Mouse (Mus musculus) forebrain, embryonic 16.5 days (tissue): ENCODE data around the gene Slc6a21. TPM values are rescaled to one million over a fixed set of nuclear protein-coding genes. Genes with fewer than 3 reads are reported as not detected.

Source experiments
- ATAC-seq: fragments of 200-750 bp; cut with Nextera tagmentation; 2 replicates; pipeline ENCODE4 v1.8.0; 2017; ENCODE audit warnings: mild to moderate bottlenecking, moderate library complexity
- H3K27ac ChIP-seq: fragments of 300-500 bp; sonication (generic); 2 replicates; pipeline ENCODE4 v1.5.1; 2014; ENCODE audit warnings: low read length, control low read depth
- H3K27me3 ChIP-seq: fragments of 300-500 bp; sonication (generic); replicated peaks from 2 replicates; pipeline ENCODE4 v1.6.1; 2014; ENCODE audit warnings: low read length; ENCODE audit not compliant: control insufficient read depth, insufficient read depth
- H3K36me3 ChIP-seq: fragments of 300-500 bp; sonication (generic); 2 replicates; pipeline ENCODE4 v1.6.1; 2014; ENCODE audit not compliant: control insufficient read depth, insufficient read depth
- H3K4me1 ChIP-seq: fragments of 300-500 bp; sonication (generic); replicated peaks from 2 replicates; pipeline ENCODE4 v1.6.1; 2014; ENCODE audit warnings: low read length; ENCODE audit not compliant: control insufficient read depth, insufficient read depth
- H3K4me2 ChIP-seq: fragments of 300-500 bp; sonication (generic); 2 replicates; pipeline ENCODE4 v1.6.1; 2014; ENCODE audit warnings: mild to moderate bottlenecking, low read length, control low read depth
- H3K4me3 ChIP-seq: fragments of 300-500 bp; sonication (generic); replicated peaks from 2 replicates; pipeline ENCODE4 v1.5.1; 2014; ENCODE audit warnings: mild to moderate bottlenecking, low read length, control low read depth
- H3K9ac ChIP-seq: fragments of 300-500 bp; sonication (generic); replicated peaks from 2 replicates; pipeline ENCODE4 v1.6.1; 2014; ENCODE audit warnings: low read depth, low read length, control low read depth
- H3K9me3 ChIP-seq: fragments of 300-500 bp; sonication (generic); 2 replicates; pipeline ENCODE4 v1.6.1; 2016; ENCODE audit warnings: low read length; ENCODE audit not compliant: control insufficient read depth
- WGBS: fragments of 180-500 bp; shearing (Covaris S2); extraction: QIAGEN DNeasy Blood & Tissue Kit; methylation state at CpG from one replicate; pipeline ENCODE4 v1.1.7; 2014; 5-methylcytosine and 5-hydroxymethylcytosine counted together
- polyA plus RNA-seq: library from polyadenylated mRNA; unstranded; fragments of >200 nt; fragmentation: Nextera tagmentation; extraction: Ambion mirVana; gene quantifications from 2 replicates; pipeline ENCODE4 v1.2.1, GENCODE M21; 2015

The Slc6a21 gene
- polyA plus RNA-seq, 1 experiment from 2014 or later = not detected

DNA sequence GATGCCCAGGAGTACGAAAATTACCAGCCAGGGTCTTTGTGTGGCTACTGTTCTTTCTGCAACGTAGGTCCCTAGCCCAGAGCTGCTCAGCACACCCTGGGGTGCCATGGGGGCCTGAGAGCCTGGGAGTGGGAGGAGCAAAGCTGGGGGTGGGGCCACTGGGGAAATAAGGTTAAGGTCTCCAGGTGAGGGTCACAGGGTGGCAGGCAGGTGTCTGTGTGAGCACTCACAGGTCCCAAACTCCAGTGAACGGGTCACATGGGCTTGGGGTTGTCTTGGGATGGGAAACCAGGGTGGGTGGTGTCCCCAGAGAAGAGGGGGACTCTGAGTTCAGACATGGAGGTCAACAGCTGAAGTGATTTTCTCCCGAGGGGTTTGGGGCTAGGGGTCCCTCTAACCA is 60.2 kb downstream of the Slc6a21 start:
- Histone ChIP-seq H3K27ac (no peak overlapping the region), H3K9ac (no peak overlapping the region), H3K4me1 (peaks cover 36% of the 10 kb centered on the region), H3K4me2 (no peak overlapping the region), H3K27me3 (peaks cover 6% of the 10 kb centered on the region), H3K9me3 (no peaks in the 10 kb centered on the region), H3K36me3 (no peaks in the 10 kb centered on the region), H3K4me3 (no peak overlapping the region)
- WGBS = 9% methylated on average over 4 of the region's 4 CpGs
- no peak for ATAC-seq

DNA sequence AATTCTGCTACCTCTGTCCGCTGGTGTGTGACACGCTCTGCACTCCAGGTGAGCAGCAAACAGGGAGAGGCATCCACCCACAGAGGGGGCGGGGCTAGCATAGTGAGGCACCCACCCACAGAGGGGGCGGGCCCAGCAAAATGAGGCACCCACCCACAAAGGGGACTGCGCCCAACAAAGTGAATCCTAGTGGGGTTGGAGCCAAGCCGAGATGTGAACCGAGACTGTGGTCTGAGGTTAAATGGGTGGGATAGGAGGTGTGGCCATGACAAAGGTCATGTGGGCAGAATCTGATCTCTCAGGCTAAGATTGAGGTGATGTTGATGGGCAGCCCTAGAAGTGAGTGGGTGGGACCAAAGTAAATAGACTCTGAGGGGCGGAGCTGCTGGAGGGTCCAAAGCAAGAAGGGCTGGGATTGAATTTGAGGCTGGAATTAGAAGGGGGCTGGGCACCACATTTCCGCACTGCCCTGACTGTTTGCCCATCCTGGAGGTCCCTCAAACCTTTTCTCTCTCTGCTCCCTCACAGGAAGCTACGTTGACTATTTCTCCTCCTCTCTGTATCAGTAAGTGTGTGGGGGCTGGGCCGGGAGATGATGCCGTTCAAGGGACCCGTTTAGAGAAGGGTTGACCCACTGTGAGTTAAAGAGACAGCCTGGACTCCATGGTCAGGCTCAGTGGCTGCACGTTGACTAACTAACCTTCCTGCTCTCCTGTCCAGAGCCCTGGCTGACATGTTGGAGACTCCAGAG is 61.0 kb downstream of the Slc6a21 start:
- ATAC-seq = no peak
- Histone ChIP-seq H3K27ac (no peak overlapping the region), H3K9ac (no peak overlapping the region), H3K36me3 (no peaks in the 10 kb centered on the region), H3K9me3 (no peaks in the 10 kb centered on the region), H3K4me2 (no peak overlapping the region), H3K27me3 (peaks cover 6% of the 10 kb centered on the region), H3K4me1 (peaks cover 27% of the 10 kb centered on the region), H3K4me3 (no peak overlapping the region)
- 5% methylated on average over 14 of the region's 14 CpGs for WGBS

Other genes starting within 250 kb of the Slc6a21 start
- 15.2 and 17.3 TPM in 2 replicates for gene Prr12, start 224.6 kb upstream of the Slc6a21 start, polyA plus RNA-seq
- gene Nosip, start 215.1 kb upstream of the Slc6a21 start, polyA plus RNA-seq = 60.8 and 65.7 TPM in 2 replicates
- gene Prrg2, start 214.8 kb upstream of the Slc6a21 start, polyA plus RNA-seq = 13.3 and 13.6 TPM in 2 replicates
- 50.8 and 66.2 TPM in 2 replicates for gene Rcn3, start 185.3 kb upstream of the Slc6a21 start, polyA plus RNA-seq
- gene Fcgrt, start 173.7 kb upstream of the Slc6a21 start, polyA plus RNA-seq = 17.7 and 24.4 TPM in 2 replicates
- gene Rps11, start 153.1 kb upstream of the Slc6a21 start, polyA plus RNA-seq = 860 and 958 TPM in 2 replicates
- 722 and 741 TPM in 2 replicates for gene Rpl13a, start 148.8 kb upstream of the Slc6a21 start, polyA plus RNA-seq
- not detected in 2 replicates for gene Gm45713, start 141.3 kb upstream of the Slc6a21 start, polyA plus RNA-seq
- 1.1 and 1.4 TPM in 2 replicates for gene Flt3l, start 141.1 kb upstream of the Slc6a21 start, polyA plus RNA-seq
- 84.2 and 90.2 TPM in 2 replicates for gene Pih1d1, start 123.2 kb upstream of the Slc6a21 start, polyA plus RNA-seq
- 19.3 and 20.9 TPM in 2 replicates for gene Aldh16a1, start 122.9 kb upstream of the Slc6a21 start, polyA plus RNA-seq
- 20.1 and 22.8 TPM in 2 replicates for gene Slc17a7, start 113.6 kb upstream of the Slc6a21 start, polyA plus RNA-seq
- gene Gfy, start 97.9 kb upstream of the Slc6a21 start, polyA plus RNA-seq = 0.51 TPM in 1 of 2 replicates, not detected in the other
- gene Pth2, start 96.5 kb upstream of the Slc6a21 start, polyA plus RNA-seq = 0.63 TPM in 1 of 2 replicates, not detected in the other
- 0.58 and 0.95 TPM in 2 replicates for gene Ccdc155, start 72.6 kb upstream of the Slc6a21 start, polyA plus RNA-seq
- gene Dkkl1, start 65.4 kb upstream of the Slc6a21 start, polyA plus RNA-seq = 1.1 and 2.2 TPM in 2 replicates
- 73.1 and 79.5 TPM in 2 replicates for gene Tead2, start 61.8 kb upstream of the Slc6a21 start, polyA plus RNA-seq
- gene Cd37, start 38.4 kb upstream of the Slc6a21 start, polyA plus RNA-seq = 1.5 and 1.6 TPM in 2 replicates
- gene Slc6a16, start 36.4 kb upstream of the Slc6a21 start, polyA plus RNA-seq = 0.30 and 0.47 TPM in 2 replicates
- 8.2 and 10.1 TPM in 2 replicates for gene Trpm4, start 56.3 kb downstream of the Slc6a21 start, polyA plus RNA-seq
- gene Hrc, start 57.8 kb downstream of the Slc6a21 start, polyA plus RNA-seq = 0.60 TPM in 1 of 2 replicates, not detected in the other
- gene Ppfia3, start 89.5 kb downstream of the Slc6a21 start, polyA plus RNA-seq = 16.1 and 19.7 TPM in 2 replicates
- gene Lin7b, start 93.1 kb downstream of the Slc6a21 start, polyA plus RNA-seq = 6.1 and 18.5 TPM in 2 replicates
- gene Snrnp70, start 118.2 kb downstream of the Slc6a21 start, polyA plus RNA-seq = 206 and 215 TPM in 2 replicates
- gene Kcna7, start 128.1 kb downstream of the Slc6a21 start, polyA plus RNA-seq = not detected in 2 replicates
- 0.10 TPM in 1 of 2 replicates, not detected in the other for gene Ntf5, start 136.2 kb downstream of the Slc6a21 start, polyA plus RNA-seq
- 0.44 and 0.65 TPM in 2 replicates for gene Lhb, start 143.3 kb downstream of the Slc6a21 start, polyA plus RNA-seq
- 19.9 and 21.6 TPM in 2 replicates for gene Gys1, start 157.3 kb downstream of the Slc6a21 start, polyA plus RNA-seq
- gene Ruvbl2, start 160.6 kb downstream of the Slc6a21 start, polyA plus RNA-seq = 137 and 147 TPM in 2 replicates
- 5,701 and 5,899 TPM in 2 replicates for gene Ftl1, start 182.4 kb downstream of the Slc6a21 start, polyA plus RNA-seq
- gene Bax, start 189.4 kb downstream of the Slc6a21 start, polyA plus RNA-seq = 225 and 257 TPM in 2 replicates
- gene Tulp2, start 204.4 kb downstream of the Slc6a21 start, polyA plus RNA-seq = 0.12 TPM in 1 of 2 replicates, not detected in the other
- gene Gm45808, start 209.3 kb downstream of the Slc6a21 start, polyA plus RNA-seq = not detected in 2 replicates
- 2.2 and 3.0 TPM in 2 replicates for gene Dhdh, start 211.3 kb downstream of the Slc6a21 start, polyA plus RNA-seq
- gene Nucb1, start 232.9 kb downstream of the Slc6a21 start, polyA plus RNA-seq = 106 and 107 TPM in 2 replicates
- gene Ppp1r15a, start 248.8 kb downstream of the Slc6a21 start, polyA plus RNA-seq = 14.4 and 16.4 TPM in 2 replicates
- 0.57 and 0.81 TPM in 2 replicates for gene Plekha4, start 248.8 kb downstream of the Slc6a21 start, polyA plus RNA-seq